11 mouse cellular contexts compared by ENCODE assay signal in the genomic region with DNA sequence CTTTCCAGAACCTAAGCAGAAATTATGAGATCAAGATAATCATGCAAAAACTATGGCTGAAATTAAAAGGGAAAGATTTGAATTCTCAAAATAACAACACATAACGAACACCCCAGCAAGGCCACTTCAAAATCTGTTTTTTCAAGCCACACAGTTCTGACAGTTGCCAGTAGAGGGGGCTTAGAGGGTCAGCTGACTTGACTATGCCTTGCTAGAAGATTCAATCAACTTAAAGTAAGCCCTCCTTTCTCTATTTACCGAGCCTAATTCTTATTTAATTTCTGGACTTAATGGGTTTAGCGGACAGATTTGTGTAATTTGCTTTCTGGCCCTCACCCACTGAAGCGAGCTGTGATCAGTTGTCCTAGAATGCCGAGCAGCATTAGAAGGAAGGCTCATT.
DNase-seq lines count a peak whose midpoint lies in the region; ATAC-seq and TF ChIP-seq lines count a peak whose summit lies in the region.
"Had no signal": no experiment of that assay in that cellular context is flagged by ENCODE, and none has a peak within 500 bp of the region (broad histone marks: within the 10 kb centered on the region; RNA-seq: fewer than 3 reads in every experiment).

No protein-coding gene starts in this region.

- H3K4me1 ChIP-seq in liver, postnatal 0 days (ENCODE audit: insufficient read depth): no peaks in the 10 kb centered on the region
- H3K4me1 ChIP-seq in liver, embryonic 11.5 days (replicated peaks; ENCODE audit: control insufficient read depth, insufficient read depth, low read length): peaks cover 5% of the 10 kb centered on the region; the same call in 1 of the 2 replicates
- peaks cover 11% of the 10 kb centered on the region for H3K4me1 ChIP-seq in E14TG2a.4 (replicated peaks; ENCODE audit: low read depth, low read length)
- peaks cover 12% of the 10 kb centered on the region for H3K4me1 ChIP-seq in midbrain, embryonic 16.5 days (ENCODE audit: control insufficient read depth, insufficient read depth, low read length)

- H3K4me2 ChIP-seq in liver, postnatal 0 days (ENCODE audit: low read depth, low read length): no peak overlapping the region
- no peak overlapping the region for H3K4me2 ChIP-seq in liver, embryonic 11.5 days
- H3K4me2 ChIP-seq in midbrain, embryonic 16.5 days (ENCODE audit: low read length): 0 out of 2 replicates have a peak overlapping the region, but pooled peaks have one; percentile 14
- H3K4me2 ChIP-seq: forebrain, embryonic 13.5 days; heart, embryonic 12.5 days had no signal

- CTCF ChIA-PET in Patski (lab: Charles Lee): no interaction called here

- POLR2A ChIA-PET in Patski (lab: Charles Lee): no interaction called here

- H3K27ac ChIP-seq in liver, postnatal 0 days (ENCODE audit: low read depth): no peak overlapping the region
- H3K27ac ChIP-seq in liver, embryonic 11.5 days (ENCODE audit: low read depth, low read length): no peak overlapping the region
- no peak overlapping the region for H3K27ac ChIP-seq in midbrain, embryonic 16.5 days (ENCODE audit: low read length)
- H3K27ac ChIP-seq: forebrain, embryonic 13.5 days had no signal

- no peak for ATAC-seq in liver, postnatal 0 days
- no peak for ATAC-seq in liver, embryonic 11.5 days (replicated peaks; ENCODE audit: low FRiP score)
- ATAC-seq in Patski: no peak
- no peak for ATAC-seq in midbrain, embryonic 16.5 days
- no peak for ATAC-seq in granulocyte monocyte progenitor cell, adult 5-6 weeks (replicated peaks; ENCODE audit: poor library complexity, severe bottlenecking)
- ATAC-seq: forebrain, embryonic 13.5 days had no signal

- WGBS in liver, postnatal 0 days (ENCODE audit: insufficient replicate concordance): 64% methylated on average over 5 of the region's 5 CpGs
- 57% methylated on average over 5 of the region's 5 CpGs for WGBS in liver, embryonic 11.5 days
- 39% methylated on average over 5 of the region's 5 CpGs for WGBS in midbrain, embryonic 16.5 days

- DNase-seq in liver, postnatal 0 days: no peak
- DNase-seq in liver, embryonic 11.5 days (ENCODE audit: low spot score): no peak
- DNase-seq in Patski (ENCODE audit: low read depth, low spot score): no peak
- no peak for DNase-seq in ovary, postnatal 10 days (ENCODE audit: low spot score)
- DNase-seq: lung, adult 18-20 months; right cerebral cortex, adult 18-20 months had no signal

- H3K36me3 ChIP-seq in liver, postnatal 0 days (replicated peaks; ENCODE audit: insufficient read depth, low read length): no peaks in the 10 kb centered on the region
- H3K36me3 ChIP-seq in liver, embryonic 11.5 days (ENCODE audit: control insufficient read depth, insufficient read depth, low read length): no peaks in the 10 kb centered on the region
- no peaks in the 10 kb centered on the region for H3K36me3 ChIP-seq in E14TG2a.4 (ENCODE audit: insufficient read depth, low read length)
- H3K36me3 ChIP-seq in midbrain, embryonic 16.5 days (ENCODE audit: control insufficient read depth, insufficient read depth, low read length): no peaks in the 10 kb centered on the region
- H3K36me3 ChIP-seq: heart, embryonic 12.5 days had no signal

- H3K9me3 ChIP-seq in liver, postnatal 0 days (ENCODE audit: low read length): no peaks in the 10 kb centered on the region
- H3K9me3 ChIP-seq in liver, embryonic 11.5 days (ENCODE audit: control insufficient read depth, low read length): no peaks in the 10 kb centered on the region
- H3K9me3 ChIP-seq in E14TG2a.4 (ENCODE audit: low read length): no peaks in the 10 kb centered on the region
- no peaks in the 10 kb centered on the region for H3K9me3 ChIP-seq in midbrain, embryonic 16.5 days (replicated peaks; ENCODE audit: control insufficient read depth, low read length, poor library complexity, severe bottlenecking)
- H3K9me3 ChIP-seq: forebrain, embryonic 13.5 days; heart, embryonic 12.5 days had no signal

- peak; percentile 36; the same call in 1 of the 2 replicates for TF ChIP-seq CTCF in liver, postnatal 0 days (IDR thresholded peaks at IDR 0.05; ENCODE audit: low read depth)
- TF ChIP-seq CTCF in E14TG2a.4 (conservative IDR thresholded peaks at IDR 0.05; ENCODE audit: low read length) (peak; percentile 45), Patski (IDR thresholded peaks at IDR 0.05) (peak; percentile 31)

- in situ Hi-C loops in Patski (cut with MboI; ENCODE audit: low pct_unique_long_range_greater_than_20kb): loop anchor here (25.0 kb wide), 1 partner anchor 711 kb away; no protein-coding TSS in a partner anchor

- no peak for TF ChIP-seq EP300 in liver, postnatal 0 days (IDR thresholded peaks at IDR 0.05; ENCODE audit: low read depth)

- H3K27me3 ChIP-seq in liver, postnatal 0 days (ENCODE audit: insufficient read depth, low read length): no peaks in the 10 kb centered on the region
- H3K27me3 ChIP-seq in liver, embryonic 11.5 days (replicated peaks; ENCODE audit: control insufficient read depth, insufficient read depth, low read length): no peaks in the 10 kb centered on the region
- peaks cover 11% of the 10 kb centered on the region; the same call in 1 of the 2 replicates for H3K27me3 ChIP-seq in E14TG2a.4 (ENCODE audit: insufficient read depth, low read length)
- no peaks in the 10 kb centered on the region for H3K27me3 ChIP-seq in Patski
- no peaks in the 10 kb centered on the region for H3K27me3 ChIP-seq in midbrain, embryonic 16.5 days (ENCODE audit: control insufficient read depth, insufficient read depth, low read depth, low read length)
- H3K27me3 ChIP-seq: forebrain, embryonic 13.5 days; heart, embryonic 12.5 days had no signal

- no peak overlapping the region for H3K9ac ChIP-seq in liver, postnatal 0 days (replicated peaks)
- H3K9ac ChIP-seq in liver, embryonic 11.5 days (ENCODE audit: low read depth, low read length): no peak overlapping the region
- no peak overlapping the region for H3K9ac ChIP-seq in midbrain, embryonic 16.5 days (ENCODE audit: low read depth, low read length)
- H3K9ac ChIP-seq: forebrain, embryonic 13.5 days; heart, embryonic 12.5 days had no signal

- H3K4me3 ChIP-seq in liver, postnatal 0 days (ENCODE audit: low read depth, low read length): no peak overlapping the region
- H3K4me3 ChIP-seq in liver, embryonic 11.5 days (ENCODE audit: low read depth, low read length): no peak overlapping the region
- no peak overlapping the region for H3K4me3 ChIP-seq in E14TG2a.4 (replicated peaks; ENCODE audit: low read length)
- no peak overlapping the region for H3K4me3 ChIP-seq in midbrain, embryonic 16.5 days (ENCODE audit: low read depth, low read length)
- H3K4me3 ChIP-seq: forebrain, embryonic 13.5 days; heart, embryonic 12.5 days had no signal
